Mouse (Mus musculus) adrenal gland, postnatal 14 days (tissue): ENCODE results near the gene Hsd11b2. TPM values are rescaled to one million over a fixed set of nuclear protein-coding genes. Genes with fewer than 3 reads are reported as not detected.

Experiments used
- DNase-seq: peaks from one replicate; pipeline ENCODE4 v3.0.0; 2021; ENCODE audit warnings: mixed read lengths
- long read RNA-seq, 2 experiments: library from polyadenylated mRNA; stranded (forward); transcript quantifications; one replicate each; pipeline ENCODE4 v2.0.0; 2021
- total RNA-seq: library from RNA; stranded (reverse); gene quantifications from 2 replicates; pipeline ENCODE4 v1.2.3, GENCODE M21; 2021

Gene Hsd11b2
- 1.1 and 1.2 TPM in 2 replicates for total RNA-seq
- long read RNA-seq, experiment 1, partial matches to known transcripts = 1 of 2 reads
- long read RNA-seq, experiment 1, other reads (novel, unspliced or antisense) = 0 of 2 reads
- long read RNA-seq, experiment 2, partial matches to known transcripts = 0 of 1 reads
- long read RNA-seq, experiment 2, other reads (novel, unspliced or antisense) = 0 of 1 reads

DNA sequence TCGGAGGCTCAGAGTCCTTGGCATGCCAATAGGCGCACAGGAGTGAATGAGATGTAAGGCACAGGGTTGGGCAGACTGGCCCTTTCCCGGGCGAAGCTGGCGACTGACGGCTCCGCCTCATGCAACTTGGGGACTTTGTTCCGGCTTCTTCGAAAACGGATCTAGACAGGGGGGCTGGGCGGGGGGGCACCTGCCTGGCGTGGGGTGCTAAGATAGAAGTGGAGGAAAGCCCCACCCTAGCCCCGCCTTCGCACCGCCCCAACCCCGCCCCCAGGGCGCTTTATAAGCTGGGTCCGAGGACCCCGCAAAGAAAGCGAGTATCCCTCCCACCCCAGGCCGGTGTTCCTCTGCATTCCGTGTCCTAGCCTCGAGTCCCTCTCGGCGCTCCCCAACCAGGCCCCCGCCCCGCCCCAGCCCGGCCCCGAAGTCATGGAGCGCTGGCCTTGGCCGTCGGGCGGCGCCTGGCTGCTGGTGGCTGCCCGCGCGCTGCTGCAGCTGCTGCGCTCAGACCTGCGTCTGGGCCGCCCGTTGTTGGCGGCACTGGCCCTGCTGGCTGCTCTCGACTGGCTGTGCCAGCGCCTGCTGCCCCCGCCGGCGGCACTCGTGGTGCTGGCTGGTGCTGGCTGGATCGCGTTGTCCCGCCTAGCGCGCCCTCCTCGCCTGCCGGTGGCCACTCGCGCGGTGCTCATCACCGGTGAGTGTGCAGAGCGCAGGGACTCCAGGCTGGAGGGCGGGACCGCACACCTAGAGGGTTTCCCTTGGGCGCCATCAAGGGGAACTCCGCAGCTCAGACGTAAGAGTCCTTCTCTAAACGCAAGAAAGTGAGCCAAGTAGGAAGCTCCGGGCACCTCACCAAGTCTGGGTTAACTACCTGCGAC, at the start of gene Hsd11b2:
TSS of gene Hsd11b2 (plus strand) at position 320 of the 878 bp plus-strand sequence.
- DNase-seq = peak; percentile 74

DNA sequence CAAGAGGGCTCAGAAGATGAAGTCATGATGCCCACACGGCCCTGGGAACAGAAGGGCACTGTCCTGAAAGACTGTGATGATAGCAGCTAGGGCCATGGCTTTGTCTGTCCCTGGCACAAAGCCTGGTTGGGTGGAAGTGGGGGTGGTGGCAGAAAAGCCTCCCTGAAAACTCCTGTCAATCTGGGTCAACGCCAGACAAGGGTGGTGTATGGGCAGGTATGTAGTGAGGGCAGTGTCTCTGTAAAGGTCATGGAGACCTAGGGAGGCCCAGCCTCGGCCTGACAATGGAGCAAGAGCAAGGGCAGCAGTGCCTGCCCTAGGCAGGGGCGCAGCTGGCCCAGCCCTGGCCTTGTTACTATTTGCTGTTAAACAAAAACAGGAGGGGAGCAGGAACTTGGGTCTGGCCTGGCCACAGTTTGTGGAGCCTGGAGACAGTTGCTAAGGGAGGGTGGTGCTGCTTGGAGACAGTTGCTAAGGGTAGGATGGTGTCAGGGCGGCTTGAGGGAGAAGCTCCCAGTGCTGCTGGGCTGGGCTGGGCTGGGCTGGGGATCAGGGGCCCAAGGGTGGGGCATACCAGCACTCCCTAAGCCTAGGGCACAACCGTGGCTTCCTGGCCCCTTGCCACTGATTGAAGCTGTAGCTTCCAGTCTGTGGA, 49.4 kb upstream of the Hsd11b2 start:
- peak; percentile 37 for DNase-seq

- DNase-seq = no peak
Observed at GRCm38 (mm10) chr8:105469816-105470215, 48.7 kb upstream of the Hsd11b2 start.

DNA sequence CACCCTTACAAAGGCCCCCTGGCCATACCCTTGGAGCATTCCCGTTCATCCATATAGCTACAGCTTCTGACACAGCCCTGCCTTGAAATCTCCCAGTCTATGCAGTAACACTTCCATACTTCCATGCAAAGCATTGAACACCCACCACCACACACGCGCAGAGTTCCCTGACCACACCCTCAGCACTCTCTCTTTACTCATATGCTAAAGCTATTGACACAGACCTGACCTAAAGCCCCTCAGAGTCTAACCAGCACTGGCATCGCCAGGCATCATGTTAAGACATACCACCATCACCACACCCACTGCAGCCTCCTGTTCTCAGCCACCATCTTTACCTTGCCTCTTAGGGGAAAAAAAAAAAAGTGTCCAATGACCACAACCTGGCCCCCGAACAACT, 48.3 kb upstream of the Hsd11b2 start:
- no peak for DNase-seq

DNA sequence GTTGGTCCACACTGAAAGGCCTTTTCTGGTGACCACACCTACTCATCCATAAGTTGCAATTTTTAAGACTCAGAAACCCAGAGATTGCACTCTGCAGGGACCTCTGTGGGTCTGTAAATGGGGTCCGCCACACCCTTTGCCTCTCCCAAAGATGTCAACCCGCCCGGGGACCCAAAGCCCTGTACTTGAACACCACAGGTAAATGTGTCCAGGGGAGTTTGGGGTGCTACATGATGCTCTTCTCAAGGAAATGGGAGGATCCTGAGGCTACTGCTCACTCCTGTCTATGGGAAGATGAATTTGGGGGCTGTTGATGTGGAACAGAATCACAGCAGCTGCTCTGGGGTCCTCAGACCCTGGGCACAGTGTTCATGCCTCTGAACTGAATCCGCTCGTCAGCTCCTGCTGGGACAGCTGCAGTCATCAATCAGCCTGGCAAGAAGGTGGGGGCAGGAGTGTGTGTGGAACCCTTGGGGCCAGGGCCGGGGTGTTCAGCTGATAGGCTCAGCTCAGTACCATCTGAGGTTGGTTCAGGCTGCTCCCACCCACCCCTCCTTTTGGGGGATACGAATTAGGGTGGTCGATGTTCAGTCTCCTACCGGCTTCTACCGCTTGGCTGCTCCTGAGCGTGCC, 47.8 kb upstream of the Hsd11b2 start:
- no peak for DNase-seq

- DNase-seq = peak; percentile 95
Observed at GRCm38 (mm10) chr8:105471314-105472015, 47.1 kb upstream of the Hsd11b2 start, which contains the start of gene Tppp3. Gene Tppp3, minus strand, starts transcription at chr8:105471526.

DNA sequence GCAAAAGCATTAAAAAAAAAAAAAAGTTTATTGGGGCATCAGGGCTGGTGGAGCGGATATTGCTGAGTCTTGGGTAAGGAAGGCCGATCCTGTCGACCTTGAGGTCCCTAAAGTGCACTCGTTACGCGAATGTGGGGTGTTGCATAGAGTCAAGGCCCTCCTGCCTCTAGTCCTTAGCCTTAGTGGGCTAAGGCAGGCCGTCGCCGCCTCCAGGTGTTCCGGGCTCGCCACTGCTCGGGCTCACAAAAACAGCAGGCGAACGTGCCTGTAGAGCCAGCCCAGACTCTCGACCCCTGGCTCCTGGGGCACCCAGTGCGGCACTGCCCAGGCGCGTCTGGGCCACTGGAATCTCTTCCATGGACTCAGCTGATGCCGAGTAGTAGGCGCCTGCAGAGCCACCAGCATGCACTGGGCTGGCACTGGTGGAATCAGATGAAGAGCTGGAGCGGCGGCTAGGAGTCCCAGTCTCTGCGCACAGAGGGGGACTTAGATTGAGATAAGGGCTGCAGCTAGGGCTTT, 46.1 kb upstream of the Hsd11b2 start:
- DNase-seq = no peak

DNA sequence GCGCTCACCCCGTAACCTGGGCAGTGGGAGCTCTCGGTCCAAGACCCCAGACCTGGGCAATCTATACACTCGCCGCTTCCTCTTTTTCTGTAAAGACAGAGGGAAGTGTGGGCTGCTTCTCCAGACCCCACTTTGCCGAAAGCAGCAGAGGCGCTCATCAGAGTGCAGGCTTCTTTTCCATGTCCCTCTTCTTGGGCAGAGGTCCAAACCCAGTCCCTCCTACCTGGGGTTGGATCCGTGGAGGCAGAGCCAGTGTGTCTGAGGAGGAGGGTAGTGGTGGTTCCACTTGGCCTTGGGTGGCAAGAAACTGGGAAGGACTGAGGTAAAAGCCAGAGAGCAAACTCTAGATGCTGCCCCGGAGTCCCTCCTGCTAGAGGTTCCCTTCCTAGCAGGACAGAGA, 45.6 kb upstream of the Hsd11b2 start:
- no peak for DNase-seq

DNA sequence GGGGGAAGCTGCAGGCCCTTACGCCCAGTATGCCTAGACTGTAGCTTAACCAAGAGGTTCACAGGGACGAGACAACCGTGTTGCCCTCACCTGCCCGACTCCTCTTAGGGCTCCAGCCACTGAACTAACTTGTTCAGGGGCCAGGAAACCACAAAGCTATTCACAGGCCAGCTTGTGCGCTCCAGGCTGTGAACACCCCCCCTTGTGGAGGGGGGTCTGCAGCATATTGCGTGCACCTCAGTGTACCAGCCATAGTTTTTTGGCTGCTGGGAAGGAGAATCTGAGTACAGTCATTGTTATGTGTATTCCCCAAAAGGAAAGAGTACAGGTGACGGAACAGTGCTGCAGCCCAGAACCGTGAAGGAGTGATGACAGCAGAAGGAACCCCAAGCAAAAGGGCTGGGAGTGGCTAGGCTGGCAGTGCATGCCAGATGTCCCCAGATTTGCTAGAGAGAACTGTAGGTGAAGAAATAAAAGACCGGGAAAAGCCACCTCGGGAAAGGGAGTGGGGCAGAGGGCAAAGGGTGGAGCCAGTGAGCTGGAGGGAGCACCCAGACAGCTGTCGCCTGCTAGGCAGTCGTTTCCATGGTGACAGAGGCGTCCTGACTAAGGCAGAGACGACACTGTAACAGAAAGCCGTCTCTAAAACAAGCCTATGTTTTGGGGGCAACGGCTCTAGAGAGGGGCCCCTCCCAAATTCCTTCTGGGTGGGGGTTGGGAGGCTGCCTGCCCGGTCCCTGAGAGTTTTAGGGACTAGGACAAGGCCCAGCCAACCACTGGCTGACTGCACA, 44.5 kb upstream of the Hsd11b2 start:
- peak; percentile 76 for DNase-seq

DNA sequence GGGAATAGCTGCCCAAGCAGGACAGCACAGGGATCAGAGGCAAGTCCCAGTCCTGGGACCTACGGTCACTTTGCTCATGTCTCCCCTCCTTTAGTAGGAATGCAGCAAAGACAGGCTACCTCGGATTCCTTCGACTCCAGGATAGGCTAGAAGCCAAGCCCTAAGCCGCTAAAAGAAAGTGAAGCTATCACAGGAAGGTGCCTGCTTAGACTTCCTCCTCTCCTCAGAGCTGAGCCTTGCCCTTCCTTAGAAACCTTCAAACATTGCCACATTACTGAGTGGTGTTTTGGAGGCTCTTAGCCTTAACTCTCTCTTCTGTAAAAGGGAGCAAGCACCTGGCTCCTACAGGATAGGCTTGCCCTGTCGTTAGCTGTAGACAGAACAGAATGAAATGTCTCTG, 43.9 kb upstream of the Hsd11b2 start:
- no peak for DNase-seq

GRCm38 (mm10) chr8:105475254-105475653, 43.3 kb upstream of the Hsd11b2 start:
- no peak for DNase-seq

GRCm38 (mm10) chr8:105475742-105476141, 42.8 kb upstream of the Hsd11b2 start:
- no peak for DNase-seq

DNA sequence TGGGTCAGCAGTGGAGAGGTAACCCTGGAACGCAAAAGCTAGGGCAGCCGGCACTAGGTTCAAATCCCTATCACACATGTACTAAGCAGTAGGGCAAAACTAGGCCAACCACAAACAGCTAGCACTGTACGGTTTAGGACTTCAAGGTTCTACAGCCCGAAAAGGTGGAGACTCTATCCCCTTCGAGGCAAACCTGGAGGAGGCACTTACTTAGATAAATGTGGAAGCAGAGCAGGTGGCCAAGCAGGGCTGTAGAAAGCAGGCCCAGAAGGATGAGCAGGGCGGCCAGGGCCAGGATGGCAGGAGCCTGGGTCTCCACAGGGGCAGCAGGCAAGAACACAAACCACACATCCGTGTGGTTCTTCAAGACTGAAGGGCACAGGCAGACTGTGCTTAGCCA, 42.4 kb upstream of the Hsd11b2 start:
- no peak for DNase-seq

- peak; percentile 80 for DNase-seq
Observed at GRCm38 (mm10) chr8:105476628-105477413, 41.7 kb upstream of the Hsd11b2 start.

GRCm38 (mm10) chr8:105477792-105478191, 40.8 kb upstream of the Hsd11b2 start:
- DNase-seq = no peak

GRCm38 (mm10) chr8:105481013-105481412, 37.5 kb upstream of the Hsd11b2 start:
- DNase-seq = no peak

- peak; percentile 73 for DNase-seq
Observed at GRCm38 (mm10) chr8:105481453-105481852, 37.1 kb upstream of the Hsd11b2 start.

GRCm38 (mm10) chr8:105482123-105482522, 36.4 kb upstream of the Hsd11b2 start:
- no peak for DNase-seq

- DNase-seq = peak; percentile 77
Observed at GRCm38 (mm10) chr8:105483212-105484029, 35.1 kb upstream of the Hsd11b2 start.
